Mouse (Mus musculus) CH12.LX (cell line): ENCODE data around the gene Rnd3.

Experiments used
- CTCF ChIP-seq, 2 experiments: IDR thresholded peaks in 1 of 2; conservative IDR thresholded peaks in 1 of 2; 2 replicates each; pipeline ENCODE4 v1.5.1; 2011 to 2012; ENCODE audit warnings: low read depth in 2 of 2, low read length in 2 of 2, improper control_type of control experiment in 1 of 2, inconsistent platforms in 1 of 2, mild to moderate bottlenecking in 1 of 2, moderate library complexity in 1 of 2
- E2F4 ChIP-seq: IDR thresholded peaks from 2 replicates; pipeline ENCODE4 v1.6.1; 2011; ENCODE audit warnings: low read depth, low read length, improper control_type of control experiment; ENCODE audit not compliant: insufficient replicate concordance
- ELF1 ChIP-seq: IDR thresholded peaks from 2 replicates; pipeline ENCODE4 v1.6.1; 2014; ENCODE audit warnings: low read depth, mild to moderate bottlenecking, inconsistent platforms, low read length, improper control_type of control experiment
- EP300 ChIP-seq: IDR thresholded peaks from 2 replicates; pipeline ENCODE4 v1.6.1; 2011; ENCODE audit warnings: low read length, improper control_type of control experiment
- ETS1 ChIP-seq: conservative IDR thresholded peaks from 2 replicates; pipeline ENCODE4 v1.6.1; 2012; ENCODE audit warnings: low read depth, mild to moderate bottlenecking, inconsistent platforms, low read length, improper control_type of control experiment, moderate library complexity
- GABPA ChIP-seq: IDR thresholded peaks from 2 replicates; pipeline ENCODE4 v1.6.1; 2012; ENCODE audit warnings: low read depth, low read length, improper control_type of control experiment, inconsistent platforms; ENCODE audit not compliant: insufficient replicate concordance
- HCFC1 ChIP-seq: IDR thresholded peaks from 2 replicates; pipeline ENCODE4 v1.6.1; 2012; ENCODE audit warnings: low read depth, mild to moderate bottlenecking, inconsistent platforms, low read length, improper control_type of control experiment
- NELFE ChIP-seq: IDR thresholded peaks from 2 replicates; pipeline ENCODE4 v1.6.1; 2011; ENCODE audit warnings: low read depth, low read length, improper control_type of control experiment
- POLR2A ChIP-seq: IDR thresholded peaks from 2 replicates; pipeline ENCODE4 v1.6.1; 2011; ENCODE audit warnings: low read depth, mild to moderate bottlenecking, improper control_type of control experiment, low read length
- TCF12 ChIP-seq: IDR thresholded peaks from 2 replicates; pipeline ENCODE4 v1.6.1; 2014; ENCODE audit warnings: low read depth, mild to moderate bottlenecking, inconsistent platforms, low read length, improper control_type of control experiment
- USF1 ChIP-seq: IDR thresholded peaks from 2 replicates; pipeline ENCODE4 v1.6.1; 2014; ENCODE audit warnings: low read depth, mild to moderate bottlenecking, inconsistent platforms, low read length, improper control_type of control experiment
- ZC3H11A ChIP-seq: IDR thresholded peaks from 2 replicates; pipeline ENCODE4 v1.6.1; 2012; ENCODE audit warnings: low read depth, mild to moderate bottlenecking, inconsistent platforms, low read length, improper control_type of control experiment

DNA sequence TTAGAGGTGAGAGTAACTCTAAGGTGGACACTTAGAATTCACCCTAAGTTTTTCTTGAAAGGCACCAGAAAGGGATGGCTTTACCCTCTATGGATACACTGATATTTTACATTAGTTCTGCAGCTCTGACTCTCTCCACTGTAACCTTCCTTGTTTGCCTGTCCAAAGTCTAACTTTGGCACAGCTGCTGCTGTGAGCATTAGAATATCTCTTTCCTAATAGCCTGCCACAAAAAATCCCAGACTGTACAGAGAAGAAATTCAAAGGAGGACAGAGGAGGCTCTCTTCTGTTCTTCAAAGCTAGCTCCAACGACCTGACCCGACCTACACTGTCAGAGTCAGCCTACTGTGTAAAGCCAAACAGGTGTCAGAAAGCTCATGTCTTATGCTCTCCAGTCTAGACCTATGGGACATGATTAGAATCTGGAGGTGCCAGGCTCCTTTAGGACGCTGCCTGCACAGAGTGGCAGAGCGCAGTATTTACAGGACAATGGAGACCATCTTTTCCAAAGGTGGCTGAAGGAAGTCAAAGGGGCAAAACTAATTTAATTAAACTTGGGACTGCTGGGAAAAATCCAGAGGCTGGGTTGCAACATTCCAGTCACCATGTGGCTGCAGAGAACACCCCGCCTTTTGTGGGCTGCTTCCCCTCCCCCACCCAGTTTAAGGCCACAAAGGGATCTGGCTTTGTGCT, 9.5 kb downstream of the Rnd3 start:
- TF ChIP-seq POLR2A, result no peak
- no peak for TF ChIP-seq HCFC1
- no peak for TF ChIP-seq CTCF (conservative IDR thresholded peaks at IDR 0.05 in 1 of 2, IDR thresholded peaks at IDR 0.05 in 1 of 2; ENCODE audit: low read depth in 2 of 2, low read length in 2 of 2)
- no peak for TF ChIP-seq NELFE
- TF ChIP-seq EP300, result no peak
- no peak for TF ChIP-seq ELF1
- TF ChIP-seq TCF12, result no peak
- TF ChIP-seq ZC3H11A, result no peak
- no peak for TF ChIP-seq GABPA
- TF ChIP-seq E2F4, result no peak
- no peak for TF ChIP-seq ETS1
- TF ChIP-seq USF1, result no peak
